Mouse (Mus musculus): ENCODE measurements around the gene Camk1d. TPM values are rescaled to one million over a fixed set of nuclear protein-coding genes. Genes with fewer than 3 reads are reported as not detected.
"Not testable (repeated sequence)": the region's sequence is repeated elsewhere in the genome, so short reads cannot be mapped to it uniquely, and the experiment has no call there.

Camk1d gene
- polyA plus RNA-seq, 1 experiment from 2014 or later, result 3.3 TPM

- no peak for ATAC-seq (ENCODE audit: low FRiP score)
- Histone ChIP-seq H3K9ac (no peak overlapping the region), H3K36me3 (no peaks in the 10 kb centered on the region), H3K4me2 (replicated peaks) (no peak overlapping the region), H3K9me3 (replicated peaks) (no peaks in the 10 kb centered on the region), H3K4me3 (no peak overlapping the region), H3K27ac (no peak overlapping the region), H3K27me3 (no peaks in the 10 kb centered on the region), H3K4me1 (peaks cover 8% of the 10 kb centered on the region)
- 62% methylated on average over 4 of the region's 4 CpGs for WGBS
Measured at GRCm38 (mm10) chr2:5579391-5579790, 134.9 kb downstream of the Camk1d start.

GRCm38 (mm10) chr2:5577399-5578129 is 136.8 kb downstream of the Camk1d start:
- no peak overlapping the region for H3K4me3 ChIP-seq
- WGBS, result 57% methylated on average over 9 of the region's 9 CpGs
- no peak overlapping the region for H3K4me2 ChIP-seq (replicated peaks)
- no peaks in the 10 kb centered on the region for H3K9me3 ChIP-seq (replicated peaks)
- H3K9ac ChIP-seq, result no peak overlapping the region
- peaks cover 8% of the 10 kb centered on the region for H3K4me1 ChIP-seq
- 0 out of 2 replicates have a peak overlapping the region, but pooled peaks have one; percentile 37 for H3K27ac ChIP-seq
- ATAC-seq (ENCODE audit: low FRiP score), result 0 out of 2 replicates have a peak, but pooled peaks have one; percentile 32
- H3K27me3 ChIP-seq, result no peaks in the 10 kb centered on the region
- H3K36me3 ChIP-seq, result no peaks in the 10 kb centered on the region

- H3K9me3 ChIP-seq (replicated peaks), result no peaks in the 10 kb centered on the region
- H3K36me3 ChIP-seq, result no peaks in the 10 kb centered on the region
- H3K4me3 ChIP-seq, result no peak overlapping the region
- WGBS, result 63% methylated on average over 10 of the region's 10 CpGs
- peaks cover 2% of the 10 kb centered on the region; the same call in 1 of the 2 replicates for H3K4me1 ChIP-seq
- no peaks in the 10 kb centered on the region for H3K27me3 ChIP-seq
- H3K4me2 ChIP-seq (replicated peaks), result no peak overlapping the region
- no peak overlapping the region for H3K27ac ChIP-seq
- no peak overlapping the region for H3K9ac ChIP-seq
- ATAC-seq (ENCODE audit: low FRiP score), result no peak
Measured at GRCm38 (mm10) chr2:5572314-5573006, 141.9 kb downstream of the Camk1d start.

- Histone ChIP-seq H3K36me3 (no peaks in the 10 kb centered on the region), H3K4me3 (no peak overlapping the region), H3K27ac (no peak overlapping the region), H3K27me3 (no peaks in the 10 kb centered on the region), H3K9ac (no peak overlapping the region), H3K4me2 (replicated peaks) (no peak overlapping the region), H3K9me3 (replicated peaks) (no peaks in the 10 kb centered on the region), H3K4me1 (no peaks in the 10 kb centered on the region)
- 89% methylated on average over 5 of the region's 5 CpGs for WGBS
- ATAC-seq (ENCODE audit: low FRiP score), result no peak
Measured at GRCm38 (mm10) chr2:5566611-5567010, 147.7 kb downstream of the Camk1d start.

GRCm38 (mm10) chr2:5563685-5564084 is 150.6 kb downstream of the Camk1d start:
- ATAC-seq (ENCODE audit: low FRiP score), result no peak
- H3K4me3 ChIP-seq, result no peak overlapping the region
- H3K9ac ChIP-seq, result no peak overlapping the region
- H3K27me3 ChIP-seq, result no peaks in the 10 kb centered on the region
- WGBS, result 89% methylated on average over 4 of the region's 4 CpGs
- no peak overlapping the region for H3K27ac ChIP-seq
- no peaks in the 10 kb centered on the region for H3K36me3 ChIP-seq
- H3K4me2 ChIP-seq (replicated peaks), result no peak overlapping the region
- H3K9me3 ChIP-seq (replicated peaks), result no peaks in the 10 kb centered on the region
- H3K4me1 ChIP-seq, result no peaks in the 10 kb centered on the region

GRCm38 (mm10) chr2:5561446-5561845 is 152.9 kb downstream of the Camk1d start:
- H3K27me3 ChIP-seq, result no peaks in the 10 kb centered on the region
- H3K4me2 ChIP-seq (replicated peaks), result no peak overlapping the region
- H3K9ac ChIP-seq, result no peak overlapping the region
- no peak overlapping the region for H3K27ac ChIP-seq
- 91% methylated on average over 3 of the region's 3 CpGs for WGBS
- H3K4me1 ChIP-seq, result no peaks in the 10 kb centered on the region
- H3K4me3 ChIP-seq, result no peak overlapping the region
- H3K9me3 ChIP-seq (replicated peaks), result no peaks in the 10 kb centered on the region
- no peak for ATAC-seq (ENCODE audit: low FRiP score)
- no peaks in the 10 kb centered on the region for H3K36me3 ChIP-seq

GRCm38 (mm10) chr2:5553264-5553663 is 161.1 kb downstream of the Camk1d start:
- WGBS, result 95% methylated on average over 3 of the region's 3 CpGs
- H3K9me3 ChIP-seq (replicated peaks), result no peaks in the 10 kb centered on the region
- H3K27me3 ChIP-seq, result no peaks in the 10 kb centered on the region
- H3K36me3 ChIP-seq, result no peaks in the 10 kb centered on the region
- H3K4me2 ChIP-seq (replicated peaks), result no peak overlapping the region
- no peaks in the 10 kb centered on the region for H3K4me1 ChIP-seq
- H3K4me3 ChIP-seq, result no peak overlapping the region
- no peak overlapping the region for H3K27ac ChIP-seq
- ATAC-seq (ENCODE audit: low FRiP score), result no peak
- no peak overlapping the region for H3K9ac ChIP-seq

GRCm38 (mm10) chr2:5551758-5552255 is 162.5 kb downstream of the Camk1d start:
- H3K4me1 ChIP-seq, result no peaks in the 10 kb centered on the region
- WGBS, result 95% methylated on average over 5 of the region's 5 CpGs

GRCm38 (mm10) chr2:5549334-5549733 is 165.0 kb downstream of the Camk1d start:
- Histone ChIP-seq H3K9ac (no peak overlapping the region), H3K4me2 (replicated peaks) (no peak overlapping the region), H3K9me3 (replicated peaks) (no peaks in the 10 kb centered on the region), H3K4me3 (no peak overlapping the region), H3K36me3 (no peaks in the 10 kb centered on the region), H3K27me3 (no peaks in the 10 kb centered on the region), H3K27ac (no peak overlapping the region), H3K4me1 (no peaks in the 10 kb centered on the region)
- ATAC-seq (ENCODE audit: low FRiP score), result no peak
- 96% methylated on average over 2 of the region's 2 CpGs for WGBS

More at GRCm38 (mm10) chr2:5551758-5552255, 162.5 kb downstream of the Camk1d start:
- no peak overlapping the region for H3K9ac ChIP-seq
- H3K27ac ChIP-seq, result no peak overlapping the region
- ATAC-seq (ENCODE audit: low FRiP score), result no peak
- H3K27me3 ChIP-seq, result no peaks in the 10 kb centered on the region
- H3K4me2 ChIP-seq (replicated peaks), result no peak overlapping the region
- no peaks in the 10 kb centered on the region for H3K36me3 ChIP-seq
- no peak overlapping the region for H3K4me3 ChIP-seq
- H3K9me3 ChIP-seq (replicated peaks), result no peaks in the 10 kb centered on the region

- Histone ChIP-seq H3K9ac (no peak overlapping the region), H3K4me3 (no peak overlapping the region), H3K36me3 (no peaks in the 10 kb centered on the region), H3K4me2 (replicated peaks) (no peak overlapping the region), H3K4me1 (no peaks in the 10 kb centered on the region), H3K27me3 (no peaks in the 10 kb centered on the region), H3K27ac (no peak overlapping the region), H3K9me3 (replicated peaks) (no peaks in the 10 kb centered on the region)
- WGBS, result 94% methylated on average over 4 of the region's 4 CpGs
- no peak for ATAC-seq (ENCODE audit: low FRiP score)
Measured at GRCm38 (mm10) chr2:5548872-5549271, 165.4 kb downstream of the Camk1d start.

- ATAC-seq (ENCODE audit: low FRiP score), result no peak
- Histone ChIP-seq H3K4me3 (no peak overlapping the region), H3K27me3 (no peaks in the 10 kb centered on the region), H3K27ac (no peak overlapping the region), H3K9me3 (replicated peaks) (no peaks in the 10 kb centered on the region), H3K4me1 (no peaks in the 10 kb centered on the region), H3K36me3 (no peaks in the 10 kb centered on the region), H3K9ac (no peak overlapping the region), H3K4me2 (replicated peaks) (no peak overlapping the region)
- 76% methylated on average over 3 of the region's 3 CpGs for WGBS
Measured at GRCm38 (mm10) chr2:5540870-5541269, 173.4 kb downstream of the Camk1d start.

- H3K4me3 ChIP-seq; H3K4me2 ChIP-seq (replicated peaks); H3K4me1 ChIP-seq; H3K9me3 ChIP-seq (replicated peaks); H3K9ac ChIP-seq; H3K36me3 ChIP-seq; H3K27me3 ChIP-seq; H3K27ac ChIP-seq; ATAC-seq (ENCODE audit: low FRiP score): not testable (repeated sequence)
- 64% methylated on average over 3 of the region's 3 CpGs for WGBS
Measured at GRCm38 (mm10) chr2:5539894-5540293, 174.4 kb downstream of the Camk1d start.

All from hindbrain, embryonic 12.5 days (tissue).